Mouse (Mus musculus) forebrain, embryonic 11.5 days (tissue): Measurements from ENCODE around the gene Dbndd1. TPM values are rescaled to one million over a fixed set of nuclear protein-coding genes. Genes with fewer than 3 reads are reported as not detected.

Source experiments
- ATAC-seq: fragments of 200-750 bp; cut with Nextera tagmentation; replicated peaks from 2 replicates; pipeline ENCODE4 v1.8.0; 2017; ENCODE audit warnings: moderate TSS enrichment; ENCODE audit not compliant: low FRiP score
- DNase-seq: peaks from one replicate; pipeline ENCODE4 v3.0.0-alpha.2; 2017; ENCODE audit warnings: low spot score
- H3K27ac ChIP-seq: fragments of 300-500 bp; sonication (generic); 2 replicates; pipeline ENCODE4 v1.5.1; 2014; ENCODE audit warnings: low read depth, low read length
- H3K27me3 ChIP-seq: fragments of 300-500 bp; sonication (generic); 2 replicates; pipeline ENCODE4 v1.6.1; 2014; ENCODE audit warnings: mild to moderate bottlenecking, low read length, mixed read lengths; ENCODE audit not compliant: control insufficient read depth, insufficient read depth
- H3K36me3 ChIP-seq: fragments of 300-500 bp; sonication (generic); 2 replicates; pipeline ENCODE4 v1.6.1; 2014; ENCODE audit warnings: mild to moderate bottlenecking, low read length, moderate library complexity, mixed read lengths; ENCODE audit not compliant: control insufficient read depth, insufficient read depth
- H3K4me1 ChIP-seq: fragments of 300-500 bp; sonication (generic); replicated peaks from 2 replicates; pipeline ENCODE4 v1.6.1; 2014; ENCODE audit warnings: low read length, mixed read lengths; ENCODE audit not compliant: control insufficient read depth, insufficient read depth
- H3K4me2 ChIP-seq: fragments of 300-500 bp; sonication (generic); 2 replicates; pipeline ENCODE4 v1.6.1; 2014; ENCODE audit warnings: low read depth, mild to moderate bottlenecking, low read length, moderate library complexity, mixed read lengths; ENCODE audit not compliant: severe bottlenecking
- H3K4me3 ChIP-seq: fragments of 300-500 bp; sonication (generic); 2 replicates; pipeline ENCODE4 v1.5.1; 2014; ENCODE audit warnings: low read depth, low read length
- H3K9ac ChIP-seq: fragments of 300-500 bp; sonication (generic); 2 replicates; pipeline ENCODE4 v1.6.1; 2014; ENCODE audit warnings: low read length
- H3K9me3 ChIP-seq: fragments of 300-500 bp; sonication (generic); 2 replicates; pipeline ENCODE4 v1.6.1; 2016; ENCODE audit warnings: low read length, mixed read lengths; ENCODE audit not compliant: control insufficient read depth
- WGBS: fragments of 180-500 bp; shearing (Covaris S2); extraction: QIAGEN DNeasy Blood & Tissue Kit; methylation state at CpG from one replicate; pipeline ENCODE4 v1.1.7; 2014; 5-methylcytosine and 5-hydroxymethylcytosine counted together
- polyA plus RNA-seq: library from polyadenylated mRNA; unstranded; fragments of >200 nt; fragmentation: Nextera tagmentation; extraction: Ambion mirVana; gene quantifications from 2 replicates; pipeline ENCODE4 v1.2.1, GENCODE M21; 2014

Dbndd1 gene
- polyA plus RNA-seq, 1 experiment from 2014 or later: 24.0 TPM

- H3K4me1 ChIP-seq: no peaks in the 10 kb centered on the region
- no peaks in the 10 kb centered on the region for H3K27me3 ChIP-seq
- peaks cover 17% of the 10 kb centered on the region for H3K36me3 ChIP-seq
- no peak for DNase-seq
- no peak overlapping the region for H3K4me3 ChIP-seq
- H3K27ac ChIP-seq: no peak overlapping the region
- no peak for ATAC-seq
- H3K4me2 ChIP-seq: no peak overlapping the region
- no peaks in the 10 kb centered on the region; the same call in 1 of the 2 replicates for H3K9me3 ChIP-seq
- no peak overlapping the region for H3K9ac ChIP-seq
- 98% methylated on average over 6 of the region's 6 CpGs for WGBS
Measured at GRCm38 (mm10) chr8:123503801-123504467, 11.3 kb downstream of the Dbndd1 start.

- H3K4me3 ChIP-seq: no peak overlapping the region
- H3K27me3 ChIP-seq: no peaks in the 10 kb centered on the region
- H3K4me2 ChIP-seq: no peak overlapping the region
- DNase-seq (no peak), ATAC-seq (no peak)
- no peak overlapping the region for H3K9ac ChIP-seq
- H3K36me3 ChIP-seq: peaks cover 17% of the 10 kb centered on the region
- WGBS: 95% methylated on average over 5 of the region's 5 CpGs
- no peaks in the 10 kb centered on the region; the same call in 1 of the 2 replicates for H3K9me3 ChIP-seq
- H3K4me1 ChIP-seq: no peaks in the 10 kb centered on the region
- H3K27ac ChIP-seq: no peak overlapping the region
Measured at GRCm38 (mm10) chr8:123502192-123502591, 13.1 kb downstream of the Dbndd1 start.

- WGBS: 91% methylated on average over 11 of the region's 11 CpGs
- ATAC-seq: no peak
- H3K9ac ChIP-seq: no peak overlapping the region
- H3K4me1 ChIP-seq: no peaks in the 10 kb centered on the region
- H3K27me3 ChIP-seq: no peaks in the 10 kb centered on the region
- H3K4me3 ChIP-seq: no peak overlapping the region
- no peak overlapping the region for H3K27ac ChIP-seq
- DNase-seq: no peak
- peaks cover 22% of the 10 kb centered on the region for H3K36me3 ChIP-seq
- no peak overlapping the region for H3K4me2 ChIP-seq
- H3K9me3 ChIP-seq: no peaks in the 10 kb centered on the region; the same call in 1 of the 2 replicates
Measured at GRCm38 (mm10) chr8:123499556-123499955, 15.7 kb downstream of the Dbndd1 start.

GRCm38 (mm10) chr8:123498963-123499362 lies 16.3 kb downstream of the Dbndd1 start:
- Histone ChIP-seq H3K4me3 (no peak overlapping the region), H3K4me1 (no peaks in the 10 kb centered on the region), H3K36me3 (peaks cover 24% of the 10 kb centered on the region), H3K9me3 (no peaks in the 10 kb centered on the region; the same call in 1 of the 2 replicates), H3K27ac (no peak overlapping the region), H3K9ac (no peak overlapping the region), H3K4me2 (no peak overlapping the region), H3K27me3 (no peaks in the 10 kb centered on the region)
- ATAC-seq (no peak), DNase-seq (no peak)
- 91% methylated on average over 11 of the region's 11 CpGs for WGBS

GRCm38 (mm10) chr8:123497699-123498098 lies 17.6 kb downstream of the Dbndd1 start:
- ATAC-seq (no peak), DNase-seq (no peak)
- H3K27ac ChIP-seq: no peak overlapping the region
- no peaks in the 10 kb centered on the region for H3K4me1 ChIP-seq
- no peaks in the 10 kb centered on the region for H3K9me3 ChIP-seq
- H3K9ac ChIP-seq: no peak overlapping the region
- H3K36me3 ChIP-seq: peaks cover 19% of the 10 kb centered on the region
- no peak overlapping the region for H3K4me2 ChIP-seq
- WGBS: 92% methylated on average over 4 of the region's 4 CpGs
- H3K4me3 ChIP-seq: no peak overlapping the region
- H3K27me3 ChIP-seq: no peaks in the 10 kb centered on the region

GRCm38 (mm10) chr8:123492898-123493297 lies 22.4 kb downstream of the Dbndd1 start:
- WGBS: 96% methylated on average over 9 of the region's 9 CpGs
- ATAC-seq: no peak
- no peaks in the 10 kb centered on the region for H3K27me3 ChIP-seq

GRCm38 (mm10) chr8:123491280-123492075 lies 23.8 kb downstream of the Dbndd1 start:
- peaks cover 38% of the 10 kb centered on the region for H3K36me3 ChIP-seq
- no peak overlapping the region for H3K4me3 ChIP-seq
- H3K27me3 ChIP-seq: no peaks in the 10 kb centered on the region
- no peak overlapping the region for H3K27ac ChIP-seq
- no peaks in the 10 kb centered on the region for H3K4me1 ChIP-seq
- no peak overlapping the region for H3K4me2 ChIP-seq
- 90% methylated on average over 15 of the region's 15 CpGs for WGBS
- DNase-seq: peak; percentile 29
- no peak overlapping the region for H3K9ac ChIP-seq
- H3K9me3 ChIP-seq: no peaks in the 10 kb centered on the region
- ATAC-seq: no peak

More at GRCm38 (mm10) chr8:123492898-123493297, 22.4 kb downstream of the Dbndd1 start:
- H3K4me1 ChIP-seq: no peaks in the 10 kb centered on the region
- no peak overlapping the region for H3K27ac ChIP-seq
- peaks cover 31% of the 10 kb centered on the region for H3K36me3 ChIP-seq
- no peak overlapping the region for H3K4me2 ChIP-seq
- no peak overlapping the region for H3K9ac ChIP-seq
- H3K4me3 ChIP-seq: no peak overlapping the region
- no peaks in the 10 kb centered on the region for H3K9me3 ChIP-seq
- DNase-seq: no peak

GRCm38 (mm10) chr8:123482627-123483026 lies 32.6 kb downstream of the Dbndd1 start:
- 87% methylated on average over 7 of the region's 7 CpGs for WGBS
- Histone ChIP-seq H3K36me3 (peaks cover 16% of the 10 kb centered on the region), H3K4me3 (no peak overlapping the region)

More at GRCm38 (mm10) chr8:123482627-123483026, 32.6 kb downstream of the Dbndd1 start:
- DNase-seq (no peak), ATAC-seq (no peak)
- no peaks in the 10 kb centered on the region for H3K27me3 ChIP-seq
- no peaks in the 10 kb centered on the region; the same call in 1 of the 2 replicates for H3K4me1 ChIP-seq
- no peak overlapping the region for H3K4me2 ChIP-seq
- no peak overlapping the region for H3K27ac ChIP-seq
- H3K9ac ChIP-seq: no peak overlapping the region
- H3K9me3 ChIP-seq: no peaks in the 10 kb centered on the region
